Mouse (Mus musculus) midbrain, postnatal 0 days (tissue): ENCODE results near the gene Ica1l. TPM values are rescaled to one million over a fixed set of nuclear protein-coding genes. Genes with fewer than 3 reads are reported as not detected.

Experiments
- ATAC-seq: fragments of 200-750 bp; cut with Nextera tagmentation; 2 replicates; pipeline ENCODE4 v1.8.0; 2017; ENCODE audit warnings: moderate number of reproducible peaks, mild to moderate bottlenecking, moderate TSS enrichment, moderate library complexity; ENCODE audit not compliant: low FRiP score
- DNase-seq: peaks from one replicate; pipeline ENCODE4 v3.0.0-alpha.2; 2015; ENCODE audit warnings: low spot score
- H3K27ac ChIP-seq: fragments of 300-500 bp; sonication (generic); 2 replicates; pipeline ENCODE4 v1.5.1; 2014; ENCODE audit warnings: low read depth, mild to moderate bottlenecking, low read length, mixed read lengths
- H3K27me3 ChIP-seq: fragments of 300-500 bp; sonication (generic); 2 replicates; pipeline ENCODE4 v1.6.1; 2014; ENCODE audit warnings: low read length, control low read depth, mixed read lengths; ENCODE audit not compliant: insufficient read depth
- H3K36me3 ChIP-seq: fragments of 300-500 bp; sonication (generic); 2 replicates; pipeline ENCODE4 v1.6.1; 2014; ENCODE audit warnings: low read length, control low read depth, mixed read lengths; ENCODE audit not compliant: insufficient read depth
- H3K4me1 ChIP-seq: fragments of 300-500 bp; sonication (generic); 2 replicates; pipeline ENCODE4 v1.6.1; 2014; ENCODE audit warnings: mild to moderate bottlenecking, control low read depth, antibody characterized with exemption, low read length, mixed read lengths; ENCODE audit not compliant: insufficient read depth
- H3K4me2 ChIP-seq: fragments of 300-500 bp; sonication (generic); 2 replicates; pipeline ENCODE4 v1.6.1; 2014; ENCODE audit warnings: low read depth, mild to moderate bottlenecking, low read length, mixed read lengths; ENCODE audit not compliant: poor library complexity, severe bottlenecking
- H3K4me3 ChIP-seq: fragments of 300-500 bp; sonication (generic); 2 replicates; pipeline ENCODE4 v1.5.1; 2014; ENCODE audit warnings: low read depth, mild to moderate bottlenecking, low read length, moderate library complexity
- H3K9ac ChIP-seq: fragments of 300-500 bp; sonication (generic); replicated peaks from 2 replicates; pipeline ENCODE4 v1.6.1; 2014; ENCODE audit warnings: mild to moderate bottlenecking, low read length, moderate library complexity, mixed read lengths; ENCODE audit not compliant: poor library complexity, severe bottlenecking
- H3K9me3 ChIP-seq: fragments of 300-500 bp; sonication (generic); 2 replicates; pipeline ENCODE4 v1.6.1; 2016; ENCODE audit warnings: low read length, control low read depth
- CTCF ChIP-seq: IDR thresholded peaks from 2 replicates; pipeline ENCODE4 v1.5.1; 2016; ENCODE audit warnings: antibody characterized with exemption, mild to moderate bottlenecking
- WGBS: fragments of 180-500 bp; shearing (Covaris S2); extraction: QIAGEN DNeasy Blood & Tissue Kit; methylation state at CpG from one replicate; pipeline ENCODE4 v1.1.7; 2014; 5-methylcytosine and 5-hydroxymethylcytosine counted together
- polyA plus RNA-seq: library from polyadenylated mRNA; unstranded; fragments of >200 nt; fragmentation: Nextera tagmentation; extraction: Ambion mirVana; gene quantifications from 2 replicates; pipeline ENCODE4 v1.2.1, GENCODE M21; 2015
- total RNA-seq: library from RNA; depleted of rRNA; stranded (reverse); fragments of >200 nt; gene quantifications from 2 replicates; pipeline ENCODE4 v1.2.3, GENCODE M21; 2014

The Ica1l gene
- total and polyA plus RNA-seq, 2 experiments from 2014 or later = 63.8 to 79.4 TPM

- Histone ChIP-seq H3K9ac (no peak overlapping the region), H3K4me3 (no peak overlapping the region), H3K9me3 (no peaks in the 10 kb centered on the region), H3K27me3 (no peaks in the 10 kb centered on the region), H3K27ac (no peak overlapping the region), H3K4me1 (no peaks in the 10 kb centered on the region), H3K36me3 (peaks cover 5% of the 10 kb centered on the region; the same call in 1 of the 2 replicates), H3K4me2 (no peak overlapping the region)
- no peak for ATAC-seq
- WGBS = 81% methylated on average over 5 of the region's 5 CpGs
- no peak for TF ChIP-seq CTCF
- no peak for DNase-seq
Measured at GRCm38 (mm10) chr1:59997352-59997751, 45.6 kb downstream of the Ica1l start.

GRCm38 (mm10) chr1:59995646-59996045 lies 47.3 kb downstream of the Ica1l start:
- DNase-seq (no peak), ATAC-seq (no peak)
- 57% methylated on average over 3 of the region's 3 CpGs for WGBS
- H3K4me1 ChIP-seq = no peaks in the 10 kb centered on the region
- no peak overlapping the region for H3K4me3 ChIP-seq
- H3K36me3 ChIP-seq = peaks cover 8% of the 10 kb centered on the region; the same call in 1 of the 2 replicates
- TF ChIP-seq CTCF = no peak; the same call in 1 of the 2 replicates
- no peaks in the 10 kb centered on the region for H3K27me3 ChIP-seq
- no peak overlapping the region for H3K4me2 ChIP-seq
- no peak overlapping the region for H3K27ac ChIP-seq
- H3K9ac ChIP-seq = no peak overlapping the region
- H3K9me3 ChIP-seq = no peaks in the 10 kb centered on the region

- Histone ChIP-seq H3K27ac (no peak overlapping the region), H3K9ac (no peak overlapping the region), H3K9me3 (no peaks in the 10 kb centered on the region), H3K4me3 (no peak overlapping the region), H3K4me1 (no peaks in the 10 kb centered on the region), H3K27me3 (no peaks in the 10 kb centered on the region), H3K4me2 (no peak overlapping the region), H3K36me3 (peaks cover 18% of the 10 kb centered on the region)
- ATAC-seq (no peak), DNase-seq (peak; percentile 2)
- TF ChIP-seq CTCF = no peak
- WGBS = 81% methylated on average over 3 of the region's 3 CpGs
Measured at GRCm38 (mm10) chr1:59987399-59988040, 55.5 kb downstream of the Ica1l start.

- no peak overlapping the region for H3K9ac ChIP-seq
- no peak overlapping the region for H3K4me3 ChIP-seq
- TF ChIP-seq CTCF = no peak
- no peaks in the 10 kb centered on the region for H3K4me1 ChIP-seq
- no peak overlapping the region for H3K27ac ChIP-seq
- no peaks in the 10 kb centered on the region for H3K27me3 ChIP-seq
- peaks cover 20% of the 10 kb centered on the region for H3K36me3 ChIP-seq
- DNase-seq = no peak
- no peaks in the 10 kb centered on the region for H3K9me3 ChIP-seq
- no peak for ATAC-seq
- H3K4me2 ChIP-seq = no peak overlapping the region
Measured at GRCm38 (mm10) chr1:59986626-59987025, 56.4 kb downstream of the Ica1l start.

GRCm38 (mm10) chr1:59967291-59967690 lies 75.7 kb downstream of the Ica1l start:
- no peaks in the 10 kb centered on the region for H3K9me3 ChIP-seq
- H3K4me2 ChIP-seq = no peak overlapping the region
- peak; percentile 26 for DNase-seq
- no peak overlapping the region for H3K9ac ChIP-seq
- peak; percentile 68 for TF ChIP-seq CTCF
- 88% methylated on average over 4 of the region's 4 CpGs for WGBS
- ATAC-seq = no peak
- H3K27me3 ChIP-seq = no peaks in the 10 kb centered on the region
- H3K4me1 ChIP-seq = no peaks in the 10 kb centered on the region
- H3K36me3 ChIP-seq = peaks cover 12% of the 10 kb centered on the region
- H3K4me3 ChIP-seq = no peak overlapping the region
- H3K27ac ChIP-seq = no peak overlapping the region

GRCm38 (mm10) chr1:59966171-59966785 lies 76.7 kb downstream of the Ica1l start:
- H3K4me2 ChIP-seq = no peak overlapping the region
- no peaks in the 10 kb centered on the region for H3K4me1 ChIP-seq
- DNase-seq (no peak), ATAC-seq (no peak)
- WGBS = 93% methylated on average over 6 of the region's 6 CpGs
- peaks cover 5% of the 10 kb centered on the region; the same call in 1 of the 2 replicates for H3K36me3 ChIP-seq
- H3K9ac ChIP-seq = no peak overlapping the region
- no peaks in the 10 kb centered on the region for H3K27me3 ChIP-seq
- no peaks in the 10 kb centered on the region for H3K9me3 ChIP-seq
- H3K27ac ChIP-seq = no peak overlapping the region
- no peak overlapping the region for H3K4me3 ChIP-seq
- TF ChIP-seq CTCF = no peak
